Mouse (Mus musculus) neural tube, embryonic 11.5 days (tissue): ENCODE measurements around the gene 4933424G06Rik. TPM values are rescaled to one million over a fixed set of nuclear protein-coding genes. Genes with fewer than 3 reads are reported as not detected.

ENCODE experiments used
- ATAC-seq: fragments of 200-750 bp; cut with Nextera tagmentation; 2 replicates; pipeline ENCODE4 v1.8.0; 2017; ENCODE audit warnings: moderate number of reproducible peaks, mild to moderate bottlenecking, moderate TSS enrichment, moderate library complexity; ENCODE audit not compliant: insufficient read depth, low FRiP score, low TSS enrichment
- DNase-seq: peaks from one replicate; pipeline ENCODE4 v3.0.0-alpha.2; 2015; ENCODE audit warnings: low spot score
- H3K27ac ChIP-seq: fragments of 300-500 bp; sonication (generic); 2 replicates; pipeline ENCODE4 v1.5.1; 2014; ENCODE audit warnings: low read depth, mild to moderate bottlenecking, low read length
- H3K27me3 ChIP-seq: fragments of 300-500 bp; sonication (generic); 2 replicates; pipeline ENCODE4 v1.6.1; 2014; ENCODE audit warnings: mild to moderate bottlenecking, low read length, mixed read lengths; ENCODE audit not compliant: control insufficient read depth, insufficient read depth
- H3K36me3 ChIP-seq: fragments of 300-500 bp; sonication (generic); 2 replicates; pipeline ENCODE4 v1.6.1; 2014; ENCODE audit warnings: mild to moderate bottlenecking, low read length, moderate library complexity, mixed read lengths; ENCODE audit not compliant: control insufficient read depth, insufficient read depth
- H3K4me1 ChIP-seq: fragments of 300-500 bp; sonication (generic); 2 replicates; pipeline ENCODE4 v1.6.1; 2014; ENCODE audit warnings: low read length, mixed read lengths; ENCODE audit not compliant: control insufficient read depth, insufficient read depth
- H3K4me2 ChIP-seq: fragments of 300-500 bp; sonication (generic); 2 replicates; pipeline ENCODE4 v1.6.1; 2014; ENCODE audit warnings: low read depth, mild to moderate bottlenecking, moderate library complexity
- H3K4me3 ChIP-seq: fragments of 300-500 bp; sonication (generic); 2 replicates; pipeline ENCODE4 v1.5.1; 2014; ENCODE audit warnings: low read depth, low read length
- H3K9ac ChIP-seq: fragments of 300-500 bp; sonication (generic); 2 replicates; pipeline ENCODE4 v1.6.1; 2014; ENCODE audit warnings: mild to moderate bottlenecking, low read length
- H3K9me3 ChIP-seq: fragments of 300-500 bp; sonication (generic); 2 replicates; pipeline ENCODE4 v1.6.1; 2016; ENCODE audit warnings: low read length; ENCODE audit not compliant: control insufficient read depth
- WGBS: fragments of 180-500 bp; shearing (Covaris S2); extraction: QIAGEN DNeasy Blood & Tissue Kit; methylation state at CpG from one replicate; pipeline ENCODE4 v1.1.7; 2014; 5-methylcytosine and 5-hydroxymethylcytosine counted together
- polyA plus RNA-seq: library from polyadenylated mRNA; unstranded; fragments of >200 nt; fragmentation: Nextera tagmentation; extraction: Ambion mirVana; gene quantifications from 2 replicates; pipeline ENCODE4 v1.2.1, GENCODE M21; 2014

Gene 4933424G06Rik
- polyA plus RNA-seq, 1 experiment from 2014 or later = not detected

GRCm38 (mm10) chr1:36680893-36681292, 29.1 kb upstream of the 4933424G06Rik start:
- no peaks in the 10 kb centered on the region for H3K4me1 ChIP-seq
- WGBS = 59% methylated on average over 7 of the region's 7 CpGs
- no peak overlapping the region for H3K27ac ChIP-seq
- H3K4me3 ChIP-seq = no peak overlapping the region
- ATAC-seq (no peak), DNase-seq (no peak)
- no peak overlapping the region for H3K9ac ChIP-seq
- no peaks in the 10 kb centered on the region for H3K36me3 ChIP-seq
- H3K27me3 ChIP-seq = no peaks in the 10 kb centered on the region
- H3K4me2 ChIP-seq = no peak overlapping the region
- no peaks in the 10 kb centered on the region for H3K9me3 ChIP-seq

- no peak for ATAC-seq
- Histone ChIP-seq H3K27ac (no peak within 1 kb of the TSS), H3K27me3 (no peaks in the 10 kb centered on the region), H3K4me2 (no peak within 1 kb of the TSS), H3K9me3 (no peaks in the 10 kb centered on the region), H3K9ac (no peak within 1 kb of the TSS), H3K4me1 (no peaks in the 10 kb centered on the region), H3K4me3 (no peak within 1 kb of the TSS), H3K36me3 (no peaks in the 10 kb centered on the region)
- DNase-seq = no peak
- 92% methylated on average over 39 of the region's 39 CpGs for WGBS
Observed at GRCm38 (mm10) chr1:36682620-36683355, 27.2 kb upstream of the 4933424G06Rik start, which contains the start of gene Fam178b. TSS of gene Fam178b (minus strand) at chr1:36683183.

- Histone ChIP-seq H3K9me3 (no peaks in the 10 kb centered on the region), H3K9ac (no peak overlapping the region), H3K4me2 (no peak overlapping the region), H3K4me3 (no peak overlapping the region), H3K4me1 (no peaks in the 10 kb centered on the region), H3K36me3 (no peaks in the 10 kb centered on the region), H3K27ac (no peak overlapping the region), H3K27me3 (no peaks in the 10 kb centered on the region)
- DNase-seq (peak; percentile 83), ATAC-seq (no peak)
- 15% methylated on average over 13 of the region's 13 CpGs for WGBS
Observed at GRCm38 (mm10) chr1:36683810-36684467, 26.0 kb upstream of the 4933424G06Rik start.

GRCm38 (mm10) chr1:36690671-36691235, 19.2 kb upstream of the 4933424G06Rik start:
- no peaks in the 10 kb centered on the region for H3K9me3 ChIP-seq
- ATAC-seq = peak; percentile 46; the same call in 1 of the 2 replicates
- WGBS = 64% methylated on average over 11 of the region's 11 CpGs
- peak overlapping the region; percentile 45 for H3K4me2 ChIP-seq
- H3K4me3 ChIP-seq = peak overlapping the region; percentile 87
- DNase-seq = no peak
- no peak overlapping the region for H3K27ac ChIP-seq
- peaks cover 2% of the 10 kb centered on the region; the same call in 1 of the 2 replicates for H3K36me3 ChIP-seq
- H3K4me1 ChIP-seq = peaks cover 7% of the 10 kb centered on the region
- no peak overlapping the region for H3K9ac ChIP-seq
- H3K27me3 ChIP-seq = no peaks in the 10 kb centered on the region

GRCm38 (mm10) chr1:36691271-36692155, 18.4 kb upstream of the 4933424G06Rik start, which contains the start of gene Cox5b:
TSS of gene Cox5b (plus strand) at chr1:36691449.
- peak; percentile 98 for DNase-seq
- Histone ChIP-seq H3K9me3 (no peaks in the 10 kb centered on the region), H3K4me3 (peak within 1 kb of the TSS; percentile 87), H3K4me1 (peaks cover 7% of the 10 kb centered on the region), H3K27me3 (no peaks in the 10 kb centered on the region), H3K36me3 (peaks cover 2% of the 10 kb centered on the region; the same call in 1 of the 2 replicates), H3K4me2 (peak within 1 kb of the TSS; percentile 86), H3K27ac (no peak within 1 kb of the TSS), H3K9ac (peak within 1 kb of the TSS; percentile 73)
- ATAC-seq = peak; percentile 95
- under 1% methylated on average over 63 of the region's 68 CpGs for WGBS

- DNase-seq = no peak
- peaks cover 7% of the 10 kb centered on the region for H3K4me1 ChIP-seq
- H3K36me3 ChIP-seq = peaks cover 4% of the 10 kb centered on the region; the same call in 1 of the 2 replicates
- H3K27me3 ChIP-seq = no peaks in the 10 kb centered on the region
- no peaks in the 10 kb centered on the region for H3K9me3 ChIP-seq
- no peak for ATAC-seq
- no peak overlapping the region for H3K4me3 ChIP-seq
- no peak overlapping the region for H3K27ac ChIP-seq
- no peak overlapping the region for H3K9ac ChIP-seq
- no peak overlapping the region for H3K4me2 ChIP-seq
- 91% methylated on average over 6 of the region's 6 CpGs for WGBS
Observed at GRCm38 (mm10) chr1:36694871-36695270, 15.1 kb upstream of the 4933424G06Rik start.

GRCm38 (mm10) chr1:36696411-36696810, 13.5 kb upstream of the 4933424G06Rik start:
- DNase-seq (no peak), ATAC-seq (no peak)
- Histone ChIP-seq H3K27ac (no peak overlapping the region), H3K36me3 (peaks cover 6% of the 10 kb centered on the region), H3K9me3 (no peaks in the 10 kb centered on the region), H3K4me2 (no peak overlapping the region), H3K4me1 (peaks cover 7% of the 10 kb centered on the region), H3K9ac (no peak overlapping the region), H3K27me3 (no peaks in the 10 kb centered on the region), H3K4me3 (no peak overlapping the region)
- WGBS = 82% methylated on average over 6 of the region's 6 CpGs

GRCm38 (mm10) chr1:36697030-36697429, 12.9 kb upstream of the 4933424G06Rik start:
- H3K27me3 ChIP-seq = no peaks in the 10 kb centered on the region
- no peak overlapping the region for H3K4me3 ChIP-seq
- H3K36me3 ChIP-seq = peaks cover 9% of the 10 kb centered on the region
- DNase-seq (no peak), ATAC-seq (no peak)
- no peak overlapping the region for H3K27ac ChIP-seq
- H3K9ac ChIP-seq = no peak overlapping the region
- no peak overlapping the region for H3K4me2 ChIP-seq
- H3K9me3 ChIP-seq = no peaks in the 10 kb centered on the region
- 73% methylated on average over 5 of the region's 5 CpGs for WGBS
- peaks cover 6% of the 10 kb centered on the region for H3K4me1 ChIP-seq
